Mouse (Mus musculus) gastrocnemius, postnatal 4 days (tissue): ENCODE measurements around the gene Fbxw2. TPM values are rescaled to one million over a fixed set of nuclear protein-coding genes. Genes with fewer than 3 reads are reported as not detected.
"Not testable (repeated sequence)": the region's sequence is repeated elsewhere in the genome, so short reads cannot be mapped to it uniquely, and the experiment has no call there.

Experiments
- DNase-seq, 2 experiments: peaks; one replicate each; pipeline ENCODE4 v3.0.0; 2021 to 2022; ENCODE audit warnings: low spot score in 2 of 2, mixed read lengths in 2 of 2
- long read RNA-seq, 2 experiments: library from polyadenylated mRNA; stranded (forward); transcript quantifications; one replicate each; pipeline ENCODE4 v2.0.0; 2021
- total RNA-seq, 2 experiments: library from RNA; stranded (reverse); gene quantifications; 2 replicates each; pipeline ENCODE4 v1.2.3; 2021

Fbxw2 gene
- 10 to 100 TPM; 59.6 to 60.1 TPM for total RNA-seq
- long read RNA-seq, experiment 1, transcript Fbxw2-208 (4 exons, 1,930 nt) = minor isoform, 5 of 30 reads
- long read RNA-seq, experiment 1, transcript Fbxw2-206 (8 exons, 1,923 nt) = major isoform, 11 of 30 reads
- long read RNA-seq, experiment 1, partial matches to known transcripts = 3 of 30 reads
- long read RNA-seq, experiment 1, other reads (novel, unspliced or antisense) = 4 of 30 reads
- long read RNA-seq, experiment 2, transcript Fbxw2-206 (8 exons, 1,923 nt) = major isoform, 16 of 41 reads
- long read RNA-seq, experiment 2, transcript Fbxw2-208 (4 exons, 1,930 nt) = minor isoform, 7 of 41 reads
- long read RNA-seq, experiment 2, partial matches to known transcripts = 3 of 41 reads
- long read RNA-seq, experiment 2, other reads (novel, unspliced or antisense) = 5 of 41 reads

GRCm38 (mm10) chr2:34825827-34826459, at the start of gene Fbxw2:
Gene Fbxw2 (minus strand): TSS chr2:34826311.
- DNase-seq = peak; percentile 84 to 94

GRCm38 (mm10) chr2:34874816-34875345, 48.8 kb upstream of the Fbxw2 start, which contains the start of gene Psmd5:
Gene Psmd5 (minus strand): TSS chr2:34874968.
- no peak for DNase-seq

DNA sequence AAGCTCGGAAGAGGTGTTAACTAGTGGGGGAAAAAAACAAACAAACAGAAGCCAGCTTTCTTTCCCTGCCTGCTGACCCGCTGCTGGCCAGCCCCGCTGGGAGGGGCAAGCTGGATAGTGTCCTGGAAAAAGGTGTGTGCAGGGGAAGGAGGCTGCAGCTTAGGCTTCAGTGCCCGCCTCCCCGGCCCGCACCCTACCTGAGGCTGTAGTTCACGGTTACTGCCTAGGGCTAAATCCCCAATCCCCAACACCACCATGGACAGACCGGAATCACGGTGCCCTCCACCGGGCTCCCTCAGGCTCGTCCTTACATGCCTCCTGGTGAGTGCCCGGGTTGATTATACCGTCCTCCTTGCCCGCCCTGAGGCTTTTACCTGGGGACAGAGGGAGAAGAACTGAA, 48.2 kb upstream of the Fbxw2 start, which contains the start of gene Cutal:
Cutal (plus strand) TSS at position 126 of the 400 bp plus-strand sequence.
- no peak for DNase-seq

DNA sequence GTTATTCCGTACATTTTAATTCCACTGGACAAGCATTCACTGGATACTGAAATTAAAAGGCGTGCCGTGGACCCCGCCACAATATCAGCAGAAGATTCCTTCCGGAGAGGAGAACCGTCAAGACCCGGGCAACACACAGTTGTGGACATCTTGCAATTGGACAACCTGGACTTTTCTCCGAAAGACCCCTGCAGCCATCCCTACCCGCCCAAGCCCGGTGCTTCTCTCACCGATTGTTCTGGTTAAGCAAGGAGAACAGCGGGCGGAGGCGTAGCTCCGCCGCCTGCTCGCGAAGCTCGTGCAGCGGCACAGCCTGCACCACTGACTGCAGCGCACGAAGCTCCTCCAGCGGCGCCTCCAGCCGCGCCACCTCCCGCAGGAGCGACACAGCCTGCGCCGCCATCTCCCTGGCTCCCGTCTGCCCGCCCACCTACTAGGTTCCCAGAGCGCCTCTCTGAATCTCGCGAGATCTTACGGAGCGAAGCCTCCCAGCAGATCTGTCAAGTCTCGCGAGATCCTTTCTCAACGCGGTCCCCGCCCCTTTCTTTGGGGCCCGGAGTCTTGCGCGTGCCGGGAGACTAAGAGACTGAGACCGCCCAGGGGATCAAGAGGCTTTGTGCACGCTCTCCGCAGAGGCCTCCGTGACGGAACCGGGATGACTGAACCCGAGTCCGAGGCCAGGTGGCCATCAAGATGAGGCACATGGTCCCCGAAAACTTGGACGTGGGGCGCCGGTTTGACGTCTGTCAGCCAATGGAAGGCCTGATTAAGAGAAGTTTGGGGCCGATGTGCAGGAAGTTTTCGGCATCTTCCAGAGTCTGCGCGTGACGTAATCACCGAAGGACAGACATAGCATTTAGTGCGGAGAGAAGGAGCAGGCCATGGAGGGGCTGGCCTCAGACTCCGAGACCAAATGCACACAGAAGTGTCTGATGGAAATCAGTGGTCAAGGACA, 44.7 kb upstream of the Fbxw2 start:
- peak; percentile 79 to 93 for DNase-seq

- no peak for DNase-seq
Measured at GRCm38 (mm10) chr2:34869680-34870079, 43.6 kb upstream of the Fbxw2 start.

DNA sequence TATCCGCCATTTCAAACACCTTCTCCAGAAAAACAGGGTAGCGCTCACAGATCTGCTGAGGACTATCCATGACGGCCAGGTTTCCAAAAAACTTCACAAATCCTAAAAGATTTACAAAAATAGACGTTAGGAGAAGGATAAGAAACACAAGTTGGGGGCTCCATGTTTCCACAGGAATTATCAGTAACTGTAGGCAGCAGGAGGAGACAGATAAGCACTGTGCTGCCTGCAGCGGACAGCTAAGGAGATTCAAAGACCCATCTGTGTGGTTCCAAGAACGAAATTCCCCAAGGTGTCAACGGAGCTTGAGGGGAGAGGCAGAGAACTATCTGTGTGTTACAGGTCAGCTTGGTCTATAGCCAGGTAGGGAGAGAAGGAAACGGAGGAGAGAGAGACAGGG, 31.6 kb upstream of the Fbxw2 start:
- DNase-seq = no peak

- DNase-seq = no peak
Measured at GRCm38 (mm10) chr2:34855265-34855664, 29.2 kb upstream of the Fbxw2 start.

DNA sequence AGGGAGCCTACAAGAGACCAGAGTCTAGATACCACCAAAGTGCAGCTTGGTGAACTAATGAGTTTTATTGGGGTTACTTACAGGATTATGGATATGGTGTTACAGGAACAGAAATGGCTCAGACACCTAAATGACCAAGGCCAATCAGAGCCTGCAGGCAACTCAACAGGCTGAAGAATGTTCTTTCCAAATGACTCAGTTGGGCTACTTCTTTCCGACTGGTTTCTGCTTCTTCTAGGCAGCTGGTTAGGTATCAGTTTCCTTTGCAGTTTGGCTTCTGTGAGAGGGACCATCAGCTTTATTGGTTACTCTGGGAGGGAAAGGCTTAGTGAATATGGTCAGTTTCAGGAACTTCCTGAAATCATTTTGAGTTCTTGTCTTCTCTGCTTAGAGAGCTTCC, 21.6 kb upstream of the Fbxw2 start:
- no peak for DNase-seq

- DNase-seq = no peak
Measured at GRCm38 (mm10) chr2:34843211-34843939, 17.3 kb upstream of the Fbxw2 start.

DNA sequence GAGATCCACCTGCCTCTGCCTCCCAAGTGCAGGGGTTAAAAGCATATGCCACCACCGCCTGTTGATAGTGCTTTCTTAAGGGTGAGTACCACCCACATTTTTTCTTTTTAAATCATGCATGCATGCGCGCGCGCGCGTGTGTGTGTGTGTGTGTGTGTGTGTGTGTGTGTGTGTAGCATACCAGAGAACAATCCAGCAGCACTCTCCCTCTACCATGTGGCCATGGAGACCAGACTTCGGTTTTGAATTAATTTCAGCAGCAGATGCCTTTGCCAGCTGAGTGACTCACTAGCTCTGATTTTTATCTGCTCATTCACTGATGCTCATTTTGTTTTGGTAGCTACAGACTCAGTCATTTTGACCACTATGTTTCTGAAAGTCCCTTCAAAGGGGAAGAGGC, 15.6 kb upstream of the Fbxw2 start:
- DNase-seq = no peak

DNA sequence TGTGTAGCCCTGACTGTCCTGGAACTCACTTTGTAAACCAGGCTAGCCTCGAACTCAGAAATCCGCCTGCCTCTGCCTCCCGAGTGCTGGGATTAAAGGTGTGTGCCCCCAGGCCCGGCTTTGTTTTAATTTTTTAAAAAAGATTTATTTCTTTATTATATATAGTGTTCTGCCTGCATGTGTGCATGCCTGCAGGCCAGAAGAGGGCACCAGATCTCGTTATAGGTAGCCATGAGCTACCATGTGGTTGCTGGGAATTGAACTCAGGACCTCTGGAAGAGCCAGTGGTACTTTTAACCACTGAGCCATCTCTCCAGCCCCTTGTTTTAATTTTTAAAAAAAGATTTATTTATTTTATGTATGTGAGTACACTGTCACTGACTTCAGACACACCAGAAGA, 14.0 kb upstream of the Fbxw2 start:
- not testable (repeated sequence) for DNase-seq

GRCm38 (mm10) chr2:34835669-34836068, 9.6 kb upstream of the Fbxw2 start:
- no peak for DNase-seq

- no peak for DNase-seq
Measured at GRCm38 (mm10) chr2:34833624-34834023, 7.5 kb upstream of the Fbxw2 start.

GRCm38 (mm10) chr2:34832766-34833457, 6.8 kb upstream of the Fbxw2 start, which contains the start of gene Gm34653:
Gene Gm34653 (plus strand): TSS chr2:34833007.
- DNase-seq = not testable (repeated sequence)

DNA sequence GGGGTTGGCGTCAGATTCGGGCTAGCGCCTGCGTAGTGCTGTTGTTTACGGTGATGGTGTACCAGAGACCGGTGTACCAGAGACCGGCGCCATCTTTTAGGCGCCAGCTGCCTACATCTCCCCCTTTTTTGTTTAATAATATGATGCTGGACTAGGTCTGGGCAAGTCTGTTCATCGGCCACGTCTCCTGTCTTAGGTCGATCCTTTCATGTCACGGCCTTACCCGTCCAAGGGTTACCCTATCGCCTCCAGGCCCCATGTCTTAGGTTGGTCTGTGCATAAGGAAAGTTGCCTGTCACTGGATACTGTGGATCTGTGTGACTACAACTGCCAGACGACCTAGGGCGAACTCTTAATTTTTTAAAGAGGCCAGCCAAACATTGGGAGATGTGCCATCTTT, 4.0 kb upstream of the Fbxw2 start:
- DNase-seq = not testable (repeated sequence)

- DNase-seq = no peak
Measured at GRCm38 (mm10) chr2:34828026-34828425, 1.9 kb upstream of the Fbxw2 start.

DNA sequence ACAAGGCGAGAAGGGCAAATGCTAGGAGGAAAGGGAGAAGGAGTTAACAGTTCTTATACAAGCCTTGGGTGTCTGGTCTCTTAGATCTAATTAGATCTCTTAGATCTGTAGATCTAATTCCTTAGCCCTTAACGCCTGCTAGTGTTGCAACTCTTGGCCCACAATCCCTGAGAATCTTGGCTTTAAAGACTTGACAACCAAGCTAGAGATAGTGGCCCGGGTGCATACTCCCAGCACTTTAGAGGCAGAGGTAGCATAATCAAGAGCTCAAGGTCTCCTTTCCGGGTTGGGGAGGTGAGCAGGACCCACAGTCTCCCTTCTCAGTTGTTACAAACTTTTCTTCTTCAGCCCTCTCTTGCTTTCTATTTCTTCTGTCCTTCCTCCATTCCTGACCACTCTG, 1.5 kb upstream of the Fbxw2 start:
- no peak for DNase-seq

- DNase-seq = no peak
Measured at GRCm38 (mm10) chr2:34826460-34827231, 535 bp upstream of the Fbxw2 start.

GRCm38 (mm10) chr2:34818492-34818891, 7.6 kb downstream of the Fbxw2 start:
- DNase-seq = no peak
